Mouse (Mus musculus) E14TG2a.4 (cell line): ENCODE measurements around the gene Polr2g.

ENCODE experiments used
- CTCF ChIP-seq: conservative IDR thresholded peaks from 2 replicates; pipeline ENCODE4 v1.5.1; 2014; ENCODE audit warnings: low read length
- NANOG ChIP-seq: IDR thresholded peaks from 2 replicates; pipeline ENCODE4 v1.6.1; 2014; ENCODE audit warnings: borderline replicate concordance, low read length, mixed read lengths

GRCm38 (mm10) chr19:8818801-8819595, 20.6 kb upstream of the Polr2g start, which contains the start of gene Ttc9c:
- TF ChIP-seq CTCF, result no peak
- no peak for TF ChIP-seq NANOG
